Mouse (Mus musculus) layer of hippocampus, postnatal 10 days (tissue): ENCODE results near the gene Adck1. TPM values are rescaled to one million over a fixed set of nuclear protein-coding genes. Genes with fewer than 3 reads are reported as not detected.
"Not testable (repeated sequence)": the region's sequence is repeated elsewhere in the genome, so short reads cannot be mapped to it uniquely, and the experiment has no call there.

Experiments used
- DNase-seq, 2 experiments: peaks; one replicate each; pipeline ENCODE4 v3.0.0; 2021; ENCODE audit warnings: low spot score in 2 of 2
- long read RNA-seq: library from polyadenylated mRNA; stranded (forward); transcript quantifications from one replicate; pipeline ENCODE4 v2.0.0, GENCODE M21; 2023
- total RNA-seq, 2 experiments: library from RNA; stranded (reverse); gene quantifications; 2 replicates each; pipeline ENCODE4 v1.2.3; 2021

Gene Adck1
- 10 to 100 TPM; 32.8 to 34.2 TPM for total RNA-seq
- long read RNA-seq, transcript Adck1-201 (11 exons, 2,158 nt), result minor isoform, 6 of 49 reads
- long read RNA-seq, transcript Adck1-202 (11 exons, 2,199 nt), result minor isoform, 5 of 49 reads
- long read RNA-seq, transcript Adck1-204 (11 exons, 2,253 nt), result major isoform, 10 of 49 reads
- long read RNA-seq, partial matches to known transcripts, result 5 of 49 reads
- long read RNA-seq, other reads (novel, unspliced or antisense), result 23 of 49 reads

DNA sequence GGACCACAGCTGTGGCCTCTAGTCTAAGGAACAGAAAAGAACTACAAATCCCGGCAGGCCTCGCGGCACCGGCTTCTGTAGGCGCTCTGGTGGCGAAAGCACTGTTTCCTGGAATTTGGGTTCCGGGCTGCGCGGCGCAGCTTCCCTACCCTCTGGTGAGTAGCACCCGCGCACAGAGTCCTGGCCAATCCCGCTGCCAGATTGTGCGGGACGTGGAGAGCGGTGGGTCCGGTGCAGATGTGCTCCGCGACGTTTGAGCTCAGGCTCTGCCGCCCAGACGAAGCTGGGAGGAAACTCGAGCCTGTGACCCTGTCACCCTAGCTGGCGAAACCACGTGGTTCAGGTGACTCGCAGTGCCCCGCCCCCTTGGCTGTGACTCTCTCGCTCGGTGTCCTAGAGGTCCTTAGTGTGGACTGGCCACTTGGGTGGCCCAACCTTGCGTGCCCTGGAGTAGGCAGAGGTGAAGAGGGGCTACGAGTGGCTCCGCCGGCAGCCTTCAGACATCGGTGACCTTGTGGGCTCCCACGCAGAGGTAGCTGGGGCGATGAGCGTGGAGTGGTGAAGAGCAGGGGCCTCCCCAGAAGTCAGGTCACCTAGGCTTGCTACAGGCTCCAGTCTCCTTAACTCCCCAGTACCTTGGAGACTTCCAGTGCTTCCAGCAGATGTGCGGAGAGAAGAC is at the start of gene Adck1:
TSS of gene Adck1 (plus strand) at position 114 of the 679 bp plus-strand sequence.
- DNase-seq, result peak; percentile 86 to 92

DNA sequence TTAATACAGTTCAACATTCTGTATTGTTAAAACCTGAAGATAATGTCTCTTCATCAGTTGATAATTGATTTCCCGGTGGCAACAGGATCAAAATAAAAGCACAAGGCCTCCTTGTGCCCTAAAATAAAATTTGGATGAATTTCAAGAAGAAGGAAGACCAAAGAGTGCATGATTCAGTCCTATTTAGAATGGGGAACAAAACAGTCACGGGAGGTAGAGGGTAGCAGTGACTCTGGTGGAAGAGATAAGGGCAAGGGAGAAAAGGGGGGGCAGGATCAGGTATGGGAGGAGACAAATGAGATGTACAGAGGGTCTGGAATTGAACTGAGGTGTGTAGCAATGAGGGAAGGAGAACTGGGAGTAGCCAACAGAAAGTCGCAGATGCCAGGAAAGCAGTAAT is 45.8 kb upstream of the Adck1 start:
- DNase-seq, result no peak

- not testable (repeated sequence) for DNase-seq
Observed at GRCm38 (mm10) chr12:88323926-88324325, 36.4 kb upstream of the Adck1 start, which contains the start of gene Gm5039. TSS of gene Gm5039 (minus strand) at chr12:88324026.

DNA sequence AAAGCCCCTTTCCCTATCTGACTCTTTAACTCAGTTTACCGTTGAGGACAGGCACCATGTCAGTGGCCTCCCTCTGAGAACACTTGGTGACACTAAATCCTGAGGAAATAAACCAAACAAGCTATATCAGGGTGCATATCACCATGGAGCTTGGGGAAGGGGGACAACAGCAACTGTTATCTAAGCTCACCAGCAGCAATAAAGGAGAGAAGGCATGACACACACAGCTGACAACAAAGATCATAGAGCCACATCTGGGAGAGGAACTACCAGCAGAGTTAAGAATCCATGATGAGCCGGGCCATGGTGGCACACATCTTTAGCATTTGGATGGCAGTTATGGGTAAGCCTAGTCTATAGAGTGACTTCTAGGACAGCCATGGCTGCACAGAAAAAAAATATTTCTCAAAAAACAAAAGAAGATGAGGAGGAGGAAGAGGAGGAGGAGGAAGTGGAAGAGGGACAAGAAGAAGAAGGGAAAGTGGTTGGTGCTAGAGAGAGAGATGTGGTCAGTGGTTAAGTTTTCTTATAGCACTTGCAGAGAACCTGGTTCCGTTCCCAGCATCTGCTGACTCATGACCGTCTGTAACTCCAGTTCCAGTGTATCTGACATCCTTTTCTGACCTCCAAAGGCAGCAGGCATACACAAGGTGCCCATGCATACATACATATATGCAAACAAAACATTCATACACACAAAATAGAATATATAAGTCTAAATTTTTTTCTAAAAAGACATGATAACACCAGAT is 23.5 kb upstream of the Adck1 start:
- DNase-seq, result not testable (repeated sequence)

- not testable (repeated sequence) for DNase-seq
Observed at GRCm38 (mm10) chr12:88341286-88341685, 19.1 kb upstream of the Adck1 start.

- DNase-seq, result no peak
Observed at GRCm38 (mm10) chr12:88354182-88354702, 6.1 kb upstream of the Adck1 start.

GRCm38 (mm10) chr12:88361120-88361445 is 729 bp downstream of the Adck1 start:
- DNase-seq, result no peak

DNA sequence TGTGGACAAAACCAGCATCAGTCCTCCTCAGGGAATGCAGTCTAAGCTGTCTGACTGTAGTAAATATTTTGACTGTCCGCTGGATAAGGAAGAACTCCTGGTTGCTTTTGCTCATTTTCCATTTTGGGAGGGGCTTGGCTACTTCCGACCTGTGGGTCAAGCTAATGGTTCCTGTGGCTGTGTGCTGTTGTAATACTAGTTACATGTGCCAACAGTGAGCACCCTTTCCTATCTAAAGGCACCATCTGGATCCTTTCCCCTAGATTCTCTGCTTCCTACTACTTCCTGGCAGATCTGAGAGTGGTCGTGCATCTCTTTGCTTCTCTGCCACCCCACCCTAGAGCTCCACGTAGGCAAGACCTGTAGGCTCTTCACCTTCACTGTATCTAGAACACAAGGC is 7.3 kb downstream of the Adck1 start:
- no peak for DNase-seq

GRCm38 (mm10) chr12:88368618-88369017 is 8.3 kb downstream of the Adck1 start:
- DNase-seq, result no peak

GRCm38 (mm10) chr12:88369690-88370089 is 9.3 kb downstream of the Adck1 start:
- not testable (repeated sequence) for DNase-seq

DNA sequence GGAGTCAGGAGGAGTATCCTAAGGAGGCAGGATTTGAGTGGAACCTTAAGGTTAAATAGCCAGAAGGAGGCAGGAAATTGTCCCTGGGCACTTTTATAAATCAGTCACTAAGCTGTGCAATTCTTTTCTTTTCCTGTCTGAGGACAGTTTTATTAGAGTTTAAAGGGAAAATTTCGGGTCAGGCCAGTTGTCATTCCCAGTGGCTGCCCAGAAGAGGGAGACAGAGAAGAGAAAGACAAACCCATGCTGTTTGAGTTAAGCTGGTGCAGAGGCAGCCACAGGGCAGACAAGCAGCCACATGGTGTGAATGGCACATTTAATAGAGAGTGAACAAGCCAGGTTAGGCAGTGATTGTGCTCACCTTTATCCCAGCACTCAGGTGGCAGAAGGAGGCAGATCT is 10.0 kb downstream of the Adck1 start:
- not testable (repeated sequence) for DNase-seq

GRCm38 (mm10) chr12:88372018-88372417 is 11.7 kb downstream of the Adck1 start:
- no peak for DNase-seq

GRCm38 (mm10) chr12:88376820-88377219 is 16.5 kb downstream of the Adck1 start:
- DNase-seq, result peak; percentile 55 to 64

DNA sequence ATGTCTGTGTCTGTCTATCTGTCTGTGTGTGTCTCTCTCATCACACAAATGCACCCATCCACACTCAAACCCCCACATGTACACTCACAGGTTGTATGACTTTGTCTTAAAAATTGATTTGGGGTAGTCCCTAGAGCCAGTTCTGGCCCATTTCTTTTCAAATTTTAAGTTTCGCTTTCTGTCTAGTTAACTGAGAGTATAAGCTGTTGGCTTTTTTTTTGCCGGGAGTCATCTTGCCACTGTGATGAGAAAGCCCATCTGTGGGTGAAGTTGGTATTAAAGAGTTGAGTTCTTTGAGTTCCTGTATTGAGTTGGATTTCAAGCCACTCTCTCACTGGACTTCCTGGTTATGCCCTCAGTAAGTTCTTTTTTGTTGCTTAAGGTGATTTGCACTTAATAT is 17.9 kb downstream of the Adck1 start:
- no peak for DNase-seq

- DNase-seq, result peak; percentile 59 to 64
Observed at GRCm38 (mm10) chr12:88388832-88389231, 28.5 kb downstream of the Adck1 start.

- DNase-seq, result no peak
Observed at GRCm38 (mm10) chr12:88398658-88399057, 38.3 kb downstream of the Adck1 start.

DNA sequence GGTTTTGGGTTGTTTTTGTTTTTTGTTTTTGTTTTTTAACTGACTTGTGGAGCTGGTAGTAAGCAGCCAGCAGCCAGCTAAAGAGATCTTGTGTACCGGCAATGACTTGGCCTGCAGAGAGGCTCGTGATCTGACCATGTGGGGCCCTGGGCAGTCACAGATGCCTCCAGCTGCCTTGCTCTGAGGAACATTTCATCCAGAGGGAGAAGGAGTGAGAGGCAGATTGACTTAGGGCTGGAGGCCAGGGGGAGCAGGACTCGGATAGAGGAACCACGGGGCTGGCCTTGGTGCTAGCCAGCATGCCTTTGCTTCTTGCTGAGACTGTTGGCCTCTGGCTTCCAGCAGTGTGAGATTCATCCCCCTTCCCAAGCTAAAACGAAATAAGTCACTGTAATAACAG is 43.2 kb downstream of the Adck1 start:
- DNase-seq, result no peak

DNA sequence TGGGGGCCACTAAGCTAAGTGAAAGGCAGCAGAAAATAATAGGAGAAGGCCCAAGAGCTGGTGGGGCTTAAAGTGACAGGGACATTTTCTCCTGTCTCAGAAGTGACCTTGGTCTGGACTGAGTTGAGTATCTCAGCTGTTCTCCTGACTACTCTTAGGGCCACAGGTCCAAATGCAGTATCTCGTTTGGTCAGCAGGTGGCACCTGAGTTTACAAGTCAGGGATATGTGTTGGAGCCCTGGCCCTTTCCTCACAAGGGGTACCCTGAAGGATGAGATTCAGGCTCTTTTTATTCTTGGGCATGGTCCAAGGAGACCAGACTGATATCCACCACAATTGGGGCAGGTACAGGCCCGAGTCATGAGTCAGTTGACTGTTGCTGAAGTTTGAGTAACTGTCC is 44.8 kb downstream of the Adck1 start:
- DNase-seq, result peak; percentile 83 to 84

- no peak for DNase-seq
Observed at GRCm38 (mm10) chr12:88407996-88408322, 47.6 kb downstream of the Adck1 start.

GRCm38 (mm10) chr12:88408323-88409047 is 48.1 kb downstream of the Adck1 start:
- DNase-seq, result no peak

DNA sequence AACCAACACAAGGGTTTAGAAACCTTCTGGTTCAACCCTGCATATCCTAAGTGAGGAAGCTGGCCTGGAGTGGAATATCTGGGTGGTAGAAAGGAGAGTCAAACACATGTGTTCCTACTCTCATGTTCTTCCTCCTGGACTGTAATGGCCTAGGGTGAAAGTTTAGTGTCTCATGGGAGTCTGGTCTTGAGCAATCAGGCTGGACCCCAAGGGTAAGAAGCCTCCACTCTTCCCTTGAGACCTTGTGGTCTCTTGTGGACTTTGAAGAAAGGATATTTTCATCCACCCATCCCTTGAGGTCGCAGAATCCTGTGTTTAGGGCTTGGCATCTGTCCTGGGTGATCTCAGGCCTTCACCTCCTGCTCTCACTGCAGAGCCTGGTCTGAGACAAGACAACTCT is 52.9 kb downstream of the Adck1 start:
- DNase-seq, result no peak
